Mouse (Mus musculus) embryo, embryonic 9.5 days (tissue): ENCODE results near the gene Fcrla.
A peak's percentile ranks its signal among the peaks of the same experiment; 100 is the strongest.

Experiments
- DNase-seq: peaks from one replicate; pipeline ENCODE4 v3.0.0-alpha.2; 2017; ENCODE audit errors: extremely low spot score

Fcrla gene

DNA sequence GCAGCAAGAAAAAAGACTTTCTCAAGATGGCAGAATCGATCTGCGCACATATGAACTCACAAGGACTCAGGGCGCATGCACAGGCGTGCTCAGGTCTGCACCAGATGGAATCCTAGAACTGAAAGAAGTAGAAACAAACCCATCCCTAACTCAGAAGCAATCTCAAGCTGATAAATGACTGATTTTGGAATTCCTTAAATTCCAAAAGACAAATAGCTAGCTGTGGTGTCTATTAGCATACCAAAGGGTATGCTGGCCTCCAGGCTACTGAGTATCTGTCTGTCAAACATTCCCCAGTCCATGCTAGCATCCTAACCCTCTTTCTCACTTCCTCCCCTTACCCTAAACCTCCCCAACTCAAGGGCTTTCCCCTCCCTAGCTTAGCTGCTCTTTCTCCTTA is 38.1 kb downstream of the Fcrla start:
- no peak for DNase-seq

- no peak for DNase-seq
Observed at GRCm38 (mm10) chr1:170886044-170886458, 41.3 kb downstream of the Fcrla start.

DNA sequence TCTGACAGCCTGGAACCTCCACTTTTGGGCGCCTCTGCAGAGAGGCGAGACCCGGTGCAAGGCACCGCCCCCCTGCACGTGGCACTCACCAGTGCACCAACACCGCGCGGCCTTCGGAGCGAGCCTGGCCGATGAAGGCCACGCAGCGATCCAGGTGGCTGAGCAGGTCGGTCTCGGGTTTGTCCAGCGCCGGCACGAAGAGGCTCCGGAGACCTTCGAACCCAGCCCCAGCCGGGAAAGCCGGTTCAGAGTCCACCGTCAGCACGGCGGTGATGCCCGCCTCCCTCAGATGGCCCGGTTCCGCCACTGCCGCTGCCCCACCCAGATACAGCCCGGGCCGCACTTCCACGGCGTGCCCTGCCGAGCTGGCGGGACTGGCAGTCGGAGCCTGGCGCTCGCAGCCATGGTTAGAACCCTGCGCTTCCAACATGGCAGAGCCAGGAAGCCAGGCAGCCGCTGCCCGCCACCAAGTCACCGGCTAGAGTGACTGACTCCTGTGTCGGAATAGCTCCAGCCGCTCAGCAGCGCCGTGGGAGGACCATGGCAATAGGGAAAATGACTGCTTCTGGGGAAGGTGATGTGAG is 42.3 kb downstream of the Fcrla start, which contains the start of the genes Gm26620 and Dusp12:
Gm26620 (plus strand) TSS at position 88 of the 584 bp plus-strand sequence.
Dusp12 (minus strand) TSS at position 563 of the 584 bp plus-strand sequence.
- peak; percentile 89 for DNase-seq

DNA sequence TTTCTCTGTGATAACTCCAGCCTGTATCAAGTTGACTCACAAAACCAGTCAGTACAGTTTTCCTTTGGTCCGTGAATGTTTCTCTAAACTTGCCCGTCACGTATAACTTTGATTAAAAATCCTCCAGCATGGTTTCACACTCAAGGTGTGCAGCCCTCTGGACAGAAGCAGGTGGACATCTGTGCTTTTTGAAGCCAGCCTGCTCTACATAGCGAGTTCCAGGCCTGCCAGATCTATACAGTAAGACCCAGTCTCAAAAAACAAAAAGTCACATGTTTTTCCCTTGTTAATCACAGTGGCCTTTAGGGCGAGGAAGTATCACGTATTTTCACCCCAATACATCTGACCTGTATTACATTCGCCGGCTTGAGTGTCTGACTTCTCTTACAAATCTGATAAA is 43.0 kb downstream of the Fcrla start:
- no peak for DNase-seq

GRCm38 (mm10) chr1:170882915-170883485 is 44.4 kb downstream of the Fcrla start:
- no peak for DNase-seq

DNA sequence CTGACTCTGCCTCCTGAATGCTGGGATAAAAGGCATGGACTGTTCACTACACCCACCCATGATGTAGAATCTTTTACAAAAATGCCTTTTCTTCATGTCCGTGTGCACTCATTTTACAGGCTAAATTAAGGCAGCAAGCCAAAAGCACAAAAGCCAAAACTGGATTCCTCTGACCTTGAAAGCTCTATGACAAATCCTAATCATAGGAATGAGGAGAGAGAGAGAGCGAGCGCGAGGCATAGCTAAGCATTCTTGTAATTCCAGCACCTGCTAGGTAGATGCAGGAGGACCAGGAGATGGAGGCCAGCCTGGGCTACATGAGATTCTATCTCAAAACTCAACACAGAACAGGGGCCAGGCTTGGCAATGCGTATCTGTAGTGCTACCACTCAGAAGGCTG is 50.5 kb downstream of the Fcrla start:
- DNase-seq = no peak

- no peak for DNase-seq
Observed at GRCm38 (mm10) chr1:170875676-170876075, 51.7 kb downstream of the Fcrla start.

- no peak for DNase-seq
Observed at GRCm38 (mm10) chr1:170871961-170872360, 55.4 kb downstream of the Fcrla start.

DNA sequence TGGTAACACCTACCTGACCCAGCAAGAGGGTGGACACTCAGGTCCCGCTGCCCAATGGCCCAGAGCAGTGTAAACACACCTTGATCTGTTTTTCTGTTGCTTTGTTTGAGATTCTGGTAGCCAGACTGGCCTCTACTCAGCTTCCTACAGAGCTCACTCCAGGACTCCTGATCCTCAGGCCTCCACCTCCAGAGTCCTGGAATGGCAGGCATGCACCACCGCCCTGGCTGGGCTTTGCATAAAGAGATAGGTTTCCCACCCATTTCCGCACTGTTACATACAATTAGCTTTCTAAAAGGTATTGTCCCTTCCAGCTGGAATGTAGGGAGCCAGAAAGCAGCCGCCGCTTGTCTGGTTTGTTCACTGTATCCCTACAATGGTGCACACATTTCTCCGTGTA is 56.0 kb downstream of the Fcrla start:
- no peak for DNase-seq

- no peak for DNase-seq
Observed at GRCm38 (mm10) chr1:170868905-170869283, 58.5 kb downstream of the Fcrla start.

GRCm38 (mm10) chr1:170868107-170868904 is 59.1 kb downstream of the Fcrla start:
- peak; percentile 85 for DNase-seq

DNA sequence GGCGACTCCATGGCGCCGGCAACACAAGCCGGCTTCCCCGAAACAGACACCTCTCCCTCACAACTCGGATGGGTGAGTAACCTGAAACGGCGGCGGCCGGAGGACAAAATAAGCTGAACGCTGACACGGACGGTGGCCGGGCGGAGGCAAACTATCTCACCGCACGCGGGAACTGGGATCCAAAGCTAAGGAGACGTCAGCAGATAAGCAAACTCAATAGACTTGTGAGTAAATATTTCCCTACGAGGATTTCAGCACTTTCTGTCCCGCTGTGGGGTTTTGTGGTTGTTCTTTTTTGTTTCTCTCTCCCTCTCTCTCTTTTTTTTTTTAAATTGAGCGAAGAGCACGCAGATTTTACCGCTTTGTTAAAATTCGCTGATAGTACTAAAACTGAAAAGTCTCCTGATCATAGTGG is 59.7 kb downstream of the Fcrla start, which contains the start of gene Atf6:
Atf6 (minus strand) TSS at position 81 of the 415 bp plus-strand sequence.
- peak; percentile 95 for DNase-seq
